Mouse (Mus musculus): ENCODE results near the gene Xpa.

GRCm38 (mm10) chr4:46115308-46115707 lies 80.8 kb downstream of the Xpa start:
- TF ChIP-seq TAL1 (IDR thresholded peaks at IDR 0.05; ENCODE audit: low read length) (no peak), GATA1 (IDR thresholded peaks at IDR 0.05; ENCODE audit: low read length) (no peak)
